Mouse (Mus musculus): ENCODE results near the gene Cartpt.
"Not testable (repeated sequence)": the region's sequence is repeated elsewhere in the genome, so short reads cannot be mapped to it uniquely, and the experiment has no call there.

Cartpt gene

DNA sequence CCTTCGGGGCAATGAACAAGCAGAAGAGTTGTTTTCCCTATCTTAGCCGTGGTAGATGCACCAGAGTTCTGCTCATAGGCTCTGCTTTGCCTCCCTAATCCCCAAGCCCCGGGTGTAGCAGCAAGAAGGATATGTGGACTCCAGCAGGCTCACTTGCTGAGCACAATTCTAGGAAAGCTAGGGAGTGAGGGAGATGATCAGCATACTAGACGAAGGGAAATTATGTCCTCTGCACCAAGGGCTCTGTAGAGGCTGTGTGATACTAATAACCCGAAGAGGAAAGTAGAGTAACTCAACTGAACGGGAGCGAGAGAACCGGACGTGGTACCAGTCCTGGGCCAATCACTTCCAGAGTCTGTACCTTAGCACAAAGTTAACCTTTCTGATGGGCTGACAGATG lies at the start of gene Cartpt:
TSS of gene Cartpt (minus strand) at position 127 of the 400 bp plus-strand sequence.
- DNase-seq = no peak

DNA sequence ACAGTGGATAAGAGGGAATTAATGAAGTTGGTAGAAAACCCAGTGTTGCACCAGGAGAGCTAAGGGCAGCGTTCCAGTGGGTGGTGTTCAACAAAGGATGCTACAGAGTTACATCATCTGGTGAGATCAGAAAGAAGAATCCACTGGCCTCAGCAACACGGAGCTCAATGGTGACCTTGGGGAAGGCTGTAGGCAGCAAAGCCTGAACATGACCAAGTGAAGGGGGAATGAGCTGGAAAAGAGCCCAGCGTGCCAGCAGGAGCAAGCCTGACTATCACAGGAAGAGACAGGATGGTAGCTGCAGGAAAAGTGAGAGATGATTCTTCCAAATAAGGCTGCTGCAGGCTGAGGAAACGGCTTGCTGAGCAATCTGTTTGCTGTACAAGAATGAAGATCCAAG lies 46.5 kb upstream of the Cartpt start:
- DNase-seq = no peak

DNA sequence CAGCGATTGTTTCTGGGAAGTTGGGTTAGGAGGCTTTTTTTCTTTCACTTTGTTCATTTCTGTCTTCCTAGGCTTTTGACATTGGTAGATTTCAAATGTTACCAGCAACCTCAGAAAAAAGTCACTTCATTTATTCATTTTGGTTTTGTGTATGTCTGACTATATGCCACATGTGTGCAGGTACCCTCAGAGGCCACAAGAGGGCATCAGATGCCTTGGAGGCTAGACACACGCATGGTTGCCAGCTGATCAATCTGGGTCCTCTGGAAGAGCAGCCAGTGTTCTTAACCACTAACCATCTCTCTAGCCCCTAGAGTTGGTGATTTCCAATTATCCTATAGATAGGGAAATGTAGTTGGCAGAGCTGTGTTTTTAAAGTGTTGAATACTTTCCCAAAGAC lies 42.6 kb upstream of the Cartpt start:
- DNase-seq = no peak

DNA sequence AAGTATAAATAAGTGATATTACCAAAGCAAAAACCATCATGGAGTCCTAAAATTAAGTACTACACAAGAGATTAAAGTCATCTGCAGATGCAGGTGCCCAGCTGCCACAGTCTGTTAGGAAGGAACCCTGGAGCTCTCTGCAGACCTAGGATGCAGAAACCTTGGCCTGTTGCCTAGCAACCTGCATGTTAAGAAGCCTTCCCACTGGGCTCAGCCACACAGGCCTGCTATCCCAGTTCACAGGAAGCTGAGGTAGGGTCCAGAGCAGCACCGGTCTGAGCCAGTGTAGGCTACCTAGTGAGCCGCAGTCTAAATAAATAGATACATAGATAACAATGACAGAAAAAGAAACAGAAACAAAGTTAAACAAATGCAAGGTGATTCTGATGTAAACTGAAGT lies 39.7 kb upstream of the Cartpt start:
- no peak for DNase-seq

DNA sequence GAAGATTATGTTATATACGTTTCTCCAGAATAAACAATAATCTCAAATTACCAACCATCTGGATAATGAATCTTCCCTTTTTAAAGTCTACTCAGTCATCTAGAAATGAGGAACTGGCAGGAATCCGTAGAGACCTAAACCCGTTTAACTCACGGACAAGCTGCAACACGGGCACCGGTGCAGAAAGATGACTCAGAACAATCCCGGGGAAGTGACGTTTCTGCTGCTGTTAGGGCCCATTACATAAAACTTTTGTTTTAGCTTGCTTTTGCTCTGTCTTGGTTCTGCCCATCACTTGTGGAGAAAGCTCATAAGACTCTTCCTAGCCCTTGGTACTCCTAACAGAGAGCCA lies 38.4 kb upstream of the Cartpt start:
- DNase-seq = no peak

DNA sequence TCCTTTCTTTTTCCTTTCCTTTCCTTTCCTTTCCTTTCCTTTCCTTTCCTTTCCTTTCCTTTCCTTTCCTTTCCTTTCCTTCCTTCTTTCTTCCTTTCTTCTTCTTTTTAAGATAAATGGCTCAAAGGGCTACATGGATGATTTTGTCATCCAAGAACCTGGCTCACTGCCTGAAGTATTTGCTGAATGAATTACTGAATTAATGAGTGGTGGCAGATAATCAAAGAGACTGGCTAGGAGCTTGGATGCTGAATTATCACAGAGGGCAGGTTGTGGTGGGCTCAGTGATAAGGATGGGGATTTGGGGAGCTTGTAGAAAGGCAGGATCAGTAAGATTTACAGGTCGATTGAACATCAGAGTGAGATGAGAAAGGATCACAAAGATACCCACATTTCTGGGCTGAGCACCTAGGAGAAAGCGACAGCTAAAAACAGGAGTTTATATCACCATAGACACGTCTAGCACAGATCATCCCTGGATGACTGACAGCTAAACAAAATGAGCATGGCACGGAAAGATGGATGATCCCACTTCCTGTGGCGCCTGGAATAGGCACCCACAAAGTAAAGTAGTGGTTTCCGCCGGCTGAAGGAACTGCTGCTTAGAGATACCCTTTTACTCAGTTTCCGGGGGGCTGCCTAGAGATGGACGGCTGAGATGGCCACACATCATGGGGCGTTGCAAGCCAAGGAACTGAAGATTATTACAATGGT lies 37.9 kb upstream of the Cartpt start:
- no peak for DNase-seq

DNA sequence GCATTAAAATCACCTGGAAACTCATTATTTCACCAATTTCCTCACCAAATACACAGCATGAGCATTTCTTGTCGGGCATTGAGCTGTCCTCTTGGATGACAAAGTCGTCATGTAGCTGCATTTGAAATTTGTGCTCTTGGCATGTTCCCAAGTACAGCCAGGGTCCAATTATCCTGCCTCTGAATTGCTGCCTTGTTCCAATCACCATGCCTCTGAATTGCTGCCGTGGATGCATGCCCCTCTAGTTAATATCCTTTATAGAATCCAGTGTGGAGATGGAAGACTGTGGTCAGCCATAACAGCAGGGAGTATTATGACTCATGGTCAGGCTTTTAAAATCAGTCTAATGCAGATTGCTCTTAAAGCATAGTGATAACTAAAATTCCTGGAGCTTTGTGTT lies 36.9 kb upstream of the Cartpt start:
- no peak for DNase-seq

DNA sequence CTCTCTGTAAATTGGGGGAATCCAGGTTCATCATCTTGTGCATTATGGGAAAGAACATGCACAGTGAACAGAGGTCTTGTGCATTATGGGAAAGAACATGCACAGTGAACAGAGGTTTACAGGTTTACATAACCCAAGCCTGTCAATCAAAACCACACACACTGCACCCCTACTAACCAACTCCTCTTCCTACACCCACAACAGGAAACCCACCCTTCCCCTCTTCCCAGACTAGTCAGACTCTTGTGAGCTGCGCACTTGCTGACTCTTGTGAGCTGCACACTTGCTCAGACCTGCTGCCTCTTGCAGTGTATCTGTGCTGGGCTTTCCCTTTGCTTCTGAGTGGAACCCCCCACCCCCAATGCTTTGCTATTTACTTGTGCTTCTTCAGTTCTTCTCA lies 31.5 kb upstream of the Cartpt start:
- no peak for DNase-seq

DNA sequence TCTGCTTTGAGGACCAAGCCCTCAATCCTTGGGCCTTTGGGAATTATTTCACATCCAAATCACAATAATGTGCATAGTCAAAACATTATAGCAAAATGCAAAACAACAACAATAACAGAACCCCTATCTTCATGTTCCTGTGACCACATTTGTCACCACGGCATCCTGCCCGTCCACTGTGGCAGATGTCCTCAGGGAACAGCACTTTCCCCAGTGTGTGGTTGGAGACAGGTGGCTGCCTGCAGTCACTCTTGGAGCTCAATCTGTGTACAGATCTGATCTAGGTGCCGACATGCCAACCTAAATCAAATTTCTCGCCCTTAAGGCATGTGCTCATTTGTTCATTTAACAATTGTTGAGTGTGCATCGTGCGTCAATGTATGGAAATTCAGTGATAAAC lies 30.6 kb upstream of the Cartpt start:
- DNase-seq = no peak

DNA sequence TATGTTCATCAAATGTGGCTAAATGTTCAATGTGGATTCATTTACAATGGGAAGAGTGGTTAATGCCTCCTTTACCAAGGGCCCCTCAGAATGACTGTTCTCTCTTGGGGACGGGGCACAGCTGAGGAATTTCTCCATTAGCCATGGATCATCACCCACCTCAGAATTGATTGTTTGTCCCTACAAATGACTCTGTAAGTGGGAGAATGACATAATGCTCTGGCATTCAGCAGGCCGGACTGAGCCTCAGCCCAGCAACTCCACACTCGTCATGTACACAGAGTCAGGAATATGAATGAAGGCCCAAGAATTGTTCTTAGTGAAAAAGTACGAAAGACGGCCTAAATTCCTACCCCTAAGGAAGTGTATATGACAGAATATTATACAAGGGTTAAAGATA lies 25.4 kb upstream of the Cartpt start:
- no peak for DNase-seq

DNA sequence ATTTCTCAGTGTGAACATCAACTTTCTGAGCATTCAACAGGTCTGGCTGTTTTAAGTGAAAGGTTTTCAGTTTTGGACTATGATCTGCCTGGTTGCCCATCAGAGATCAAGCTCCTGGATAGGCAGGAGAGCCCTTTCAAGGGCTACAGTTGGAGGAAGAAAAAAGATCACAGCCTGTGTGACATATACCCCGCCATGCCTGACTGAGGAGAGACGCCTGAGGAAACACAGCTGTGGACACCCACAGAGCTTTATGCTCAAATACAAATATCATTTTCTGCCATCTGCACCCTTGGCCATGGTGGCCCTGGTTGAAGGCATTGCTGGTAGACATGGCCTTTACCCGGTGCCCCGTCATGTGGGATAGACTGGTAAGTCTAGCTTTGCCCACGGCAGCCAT lies 14.7 kb upstream of the Cartpt start:
- DNase-seq = no peak

DNA sequence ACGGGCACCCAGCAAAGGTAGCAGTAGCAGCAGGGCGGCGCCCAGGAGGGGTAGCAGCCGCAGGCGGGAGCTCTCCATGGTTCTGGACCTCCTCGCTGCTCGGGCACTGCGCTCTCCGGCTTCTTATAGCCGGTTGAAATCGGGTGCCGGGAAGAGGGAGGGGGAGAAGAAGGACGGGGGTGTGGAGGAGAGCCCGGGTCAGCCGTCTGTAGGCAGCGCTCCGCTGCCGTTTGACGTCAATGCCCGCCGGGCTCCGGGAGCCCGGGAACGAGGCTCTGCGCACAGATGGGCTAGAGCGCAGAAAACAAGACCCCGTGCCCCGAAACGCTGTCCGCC lies 366 bp downstream of the Cartpt start:
- no peak for DNase-seq

DNA sequence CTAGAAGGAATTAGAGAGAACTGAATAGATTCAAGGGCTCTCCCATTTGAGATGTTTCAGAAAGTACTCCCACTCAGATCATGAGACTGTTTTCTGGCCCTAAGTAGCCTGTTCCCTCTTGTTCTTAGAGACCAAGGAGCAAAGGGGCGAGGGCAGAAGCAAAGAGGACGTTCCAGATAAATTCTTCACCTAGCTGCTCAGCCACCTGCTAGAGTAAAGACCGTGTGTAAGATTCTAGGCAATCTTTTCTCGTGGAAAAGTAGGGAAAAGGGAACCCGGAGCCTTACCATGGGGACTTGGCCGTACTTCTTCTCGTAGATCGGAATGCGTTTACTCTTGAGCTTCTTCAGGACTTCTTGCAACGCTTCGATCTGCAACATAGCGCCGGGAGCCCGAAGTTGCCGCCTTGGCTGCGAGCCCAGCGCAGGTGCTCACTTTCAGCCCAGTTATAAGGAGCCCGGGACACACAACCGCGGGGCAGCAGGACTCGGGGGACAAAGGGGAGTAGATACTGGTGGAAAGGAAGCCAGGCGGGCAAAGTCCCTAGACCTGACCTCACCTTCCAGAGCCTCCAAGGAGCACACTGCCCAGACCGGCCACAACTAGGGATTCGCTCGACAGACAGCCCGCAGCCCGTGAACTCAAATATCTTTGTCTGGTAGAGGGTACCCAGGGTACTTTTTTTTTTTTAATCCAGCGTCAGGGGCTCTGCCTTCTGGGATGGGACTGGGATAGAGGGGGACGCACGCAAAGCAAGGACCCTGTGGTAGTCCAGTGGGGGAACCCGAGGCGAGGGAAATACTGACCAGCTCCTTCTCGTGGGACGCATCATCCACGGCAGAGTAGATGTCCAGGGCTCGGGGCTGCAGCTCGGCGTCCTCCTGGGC lies 978 bp downstream of the Cartpt start:
- DNase-seq = no peak

DNA sequence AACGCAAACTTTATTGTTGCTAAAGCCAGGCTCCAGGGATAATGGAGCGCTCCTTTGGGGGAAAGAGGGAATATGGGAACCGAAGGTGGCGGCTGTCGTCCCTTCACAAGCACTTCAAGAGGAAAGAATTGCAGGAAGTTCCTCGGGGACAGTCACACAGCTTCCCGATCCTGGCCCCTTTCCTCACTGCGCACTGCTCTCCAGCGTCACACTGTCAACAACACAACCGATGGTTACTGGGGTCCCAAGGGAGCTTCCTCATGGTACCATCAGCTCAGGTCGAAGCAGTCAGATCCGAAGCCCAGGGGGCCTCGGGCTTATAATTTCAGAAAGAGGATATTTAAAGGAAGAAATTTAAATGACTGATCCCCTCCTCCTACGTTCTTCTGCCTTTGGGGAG lies 2.1 kb downstream of the Cartpt start:
- DNase-seq = no peak

DNA sequence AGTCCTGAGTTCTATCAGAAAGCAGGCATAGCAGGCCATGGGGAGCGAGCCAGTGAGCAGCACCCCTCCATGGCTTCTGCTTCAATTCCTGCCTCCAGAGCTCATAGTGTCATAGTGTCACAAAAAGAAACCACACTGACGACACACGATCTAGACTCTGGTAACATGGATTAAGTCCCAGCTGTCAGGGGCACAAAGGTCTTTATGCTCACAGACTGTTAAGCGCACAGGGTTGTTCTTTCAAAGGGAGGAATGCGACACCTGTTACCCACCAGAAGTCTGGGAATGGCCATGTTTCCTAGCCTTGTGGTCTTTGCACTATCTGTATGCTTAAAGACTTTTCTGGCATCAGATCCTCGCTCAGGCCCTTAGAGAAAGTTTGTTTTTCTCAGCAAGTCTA lies 15.3 kb downstream of the Cartpt start:
- no peak for DNase-seq

DNA sequence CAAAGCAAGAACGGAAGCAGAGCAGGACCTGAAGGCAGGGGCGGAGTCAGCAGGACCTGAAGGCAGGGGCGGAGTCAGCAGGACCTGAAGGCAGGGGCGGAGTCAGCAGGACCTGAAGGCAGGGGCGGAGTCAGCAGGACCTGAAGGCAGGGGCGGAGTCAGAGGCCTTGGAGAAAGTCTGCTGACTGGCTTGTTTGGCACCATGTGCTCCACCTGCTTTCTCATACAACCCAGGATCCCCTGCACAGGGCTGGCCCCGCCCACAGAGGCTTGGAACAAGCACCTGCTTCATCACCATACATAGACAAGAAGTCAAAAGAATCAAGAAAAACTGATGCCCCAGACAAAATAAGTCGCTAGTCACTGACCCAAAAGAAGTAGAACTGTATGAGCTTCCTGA lies 19.1 kb downstream of the Cartpt start:
- not testable (repeated sequence) for DNase-seq

DNA sequence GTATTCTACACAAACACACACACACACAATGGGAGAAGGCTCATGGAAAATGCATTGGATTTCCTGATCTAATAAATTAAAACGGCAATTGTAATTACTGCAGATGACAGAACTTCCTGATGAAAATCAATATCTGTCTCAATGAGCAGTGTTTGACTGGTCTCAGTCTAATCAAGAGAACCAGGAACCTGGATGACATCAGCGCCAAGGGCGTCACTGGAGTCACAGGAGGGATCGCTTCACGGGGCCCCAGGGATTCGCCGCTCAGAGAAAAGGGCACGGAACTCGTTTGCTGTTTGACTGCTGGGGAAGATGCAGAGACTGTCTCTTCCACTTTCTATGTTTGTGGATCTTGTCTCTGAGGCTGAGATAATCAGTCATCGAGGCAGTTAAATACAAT lies 21.2 kb downstream of the Cartpt start:
- DNase-seq = no peak

DNA sequence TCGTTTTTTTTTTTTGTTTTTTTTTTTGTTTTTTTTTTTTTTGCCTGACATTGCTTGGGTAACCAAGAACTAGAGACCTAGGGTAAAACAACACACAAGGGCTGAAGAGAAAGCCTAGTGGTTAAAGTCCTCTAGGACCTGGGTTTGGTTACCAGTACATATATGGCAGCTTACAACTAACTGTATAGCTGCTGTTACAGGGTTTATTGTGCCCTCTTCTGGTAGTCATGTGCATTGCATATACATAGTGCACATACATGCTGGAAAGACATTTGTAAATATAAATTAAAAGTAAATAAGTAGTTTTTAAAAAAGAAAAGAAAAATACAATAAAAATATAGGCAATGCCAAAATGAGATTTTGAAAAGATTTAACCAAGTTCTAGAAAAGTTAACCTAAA lies 28.8 kb downstream of the Cartpt start:
- DNase-seq = no peak

DNA sequence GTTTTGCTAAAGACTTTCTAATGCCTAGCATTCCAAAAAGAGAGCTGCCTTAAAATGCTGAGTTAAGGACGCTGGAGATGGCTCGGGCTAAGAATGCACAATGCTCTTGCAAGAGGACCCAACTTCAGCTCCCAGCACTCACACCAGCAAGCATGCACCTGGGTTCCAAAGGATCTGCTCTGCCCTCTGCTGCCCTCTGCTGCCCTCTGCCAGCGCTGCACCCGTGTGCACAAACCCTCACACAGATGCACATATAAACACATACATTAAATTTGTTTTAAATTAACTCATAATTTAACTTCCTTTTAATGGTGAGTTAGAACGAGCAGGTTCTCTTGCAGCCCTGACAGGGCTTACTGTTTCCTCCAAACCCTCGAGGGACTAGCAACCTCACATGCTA lies 32.5 kb downstream of the Cartpt start:
- no peak for DNase-seq

DNA sequence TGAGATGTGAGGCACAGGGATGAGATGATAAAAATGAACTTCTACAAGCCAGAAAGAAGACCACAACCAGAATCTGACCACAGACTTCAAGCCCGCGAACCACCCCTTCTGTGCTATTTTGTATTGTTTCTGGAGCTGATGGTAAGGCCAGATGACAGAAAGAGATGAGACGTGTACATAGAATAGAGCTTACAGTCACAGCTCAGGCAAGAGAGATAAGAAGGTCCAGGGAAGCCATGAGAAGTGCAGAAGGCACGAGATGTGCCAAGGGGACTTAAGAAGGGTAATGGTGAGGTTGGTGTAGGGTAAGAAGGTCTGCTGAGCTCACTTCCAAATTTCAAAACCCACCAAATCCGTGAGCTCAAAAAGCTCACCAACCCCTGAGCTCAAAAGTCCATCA lies 36.6 kb downstream of the Cartpt start:
- DNase-seq = no peak

DNA sequence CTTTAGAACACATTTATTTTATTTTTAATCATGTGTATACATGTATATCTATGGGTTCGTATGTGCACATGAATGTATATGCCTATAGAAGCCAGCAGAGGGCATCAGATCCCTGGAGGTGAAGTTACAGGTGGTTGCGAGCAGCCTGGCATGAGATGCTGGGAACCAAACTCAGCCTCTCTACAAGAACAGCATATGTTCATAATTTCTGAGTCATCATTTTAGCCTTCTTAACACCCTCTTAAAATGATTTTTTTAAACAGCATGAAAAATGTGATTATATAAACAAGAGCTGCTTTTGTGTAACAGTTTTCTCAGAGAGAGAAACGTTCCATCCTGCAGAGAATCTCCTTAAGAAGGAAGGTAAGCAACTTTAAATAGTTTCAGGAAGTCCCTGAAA lies 40.2 kb downstream of the Cartpt start:
- DNase-seq = no peak

DNA sequence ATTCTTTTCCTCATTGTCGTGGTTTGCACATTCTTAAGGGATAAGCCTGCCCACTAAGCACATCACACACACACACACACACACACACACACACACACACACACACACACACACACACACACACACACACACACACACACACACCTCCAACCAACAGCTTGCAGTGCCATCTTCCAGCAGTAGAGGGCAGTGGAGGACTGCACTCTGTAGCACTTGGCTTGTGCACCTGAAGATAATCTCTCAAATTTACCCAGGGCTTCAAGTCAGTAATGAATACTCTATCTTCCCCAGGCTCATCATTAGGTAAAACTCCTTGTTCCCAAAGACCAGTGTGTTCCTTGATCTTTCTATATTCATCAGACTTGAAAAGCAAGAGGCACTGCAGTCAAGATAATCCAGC lies 41.8 kb downstream of the Cartpt start:
- no peak for DNase-seq

DNA sequence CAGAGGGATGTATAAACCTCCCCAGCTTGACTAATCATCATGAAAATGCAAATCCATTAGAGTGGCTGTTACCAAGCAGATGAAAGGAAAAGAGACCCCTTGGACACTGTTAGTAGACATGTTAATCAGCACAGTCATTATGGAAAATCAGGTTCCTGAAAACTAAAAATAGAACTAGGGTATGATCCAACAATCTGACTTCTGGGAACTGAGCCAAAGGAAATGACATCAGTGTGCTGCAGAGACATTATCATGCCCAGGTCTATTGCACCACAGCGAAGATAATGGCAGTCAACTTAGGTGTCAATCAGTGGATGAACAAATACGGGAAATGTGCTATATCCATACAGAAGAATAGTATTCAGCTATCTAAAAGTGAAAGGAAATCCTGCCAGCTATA lies 43.0 kb downstream of the Cartpt start:
- no peak for DNase-seq

DNA sequence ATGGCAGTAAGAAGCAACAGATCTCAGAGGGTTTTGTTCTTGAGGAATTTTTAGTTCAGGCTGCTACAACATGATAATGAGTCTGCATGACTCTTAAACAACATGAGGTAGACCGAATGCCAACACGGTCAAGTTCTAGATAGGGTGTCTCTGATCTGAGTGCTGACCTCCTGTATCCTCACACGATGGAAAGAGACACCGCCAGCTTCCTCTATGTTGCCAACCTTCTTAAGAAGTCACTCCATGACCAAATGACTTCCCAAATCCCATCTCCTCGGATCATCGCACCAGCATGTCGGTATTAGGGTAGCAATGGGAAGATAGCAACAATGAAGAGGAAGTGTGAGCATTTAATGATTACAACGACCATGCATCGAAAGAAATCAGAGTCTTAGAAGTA lies 43.6 kb downstream of the Cartpt start:
- DNase-seq = no peak

DNA sequence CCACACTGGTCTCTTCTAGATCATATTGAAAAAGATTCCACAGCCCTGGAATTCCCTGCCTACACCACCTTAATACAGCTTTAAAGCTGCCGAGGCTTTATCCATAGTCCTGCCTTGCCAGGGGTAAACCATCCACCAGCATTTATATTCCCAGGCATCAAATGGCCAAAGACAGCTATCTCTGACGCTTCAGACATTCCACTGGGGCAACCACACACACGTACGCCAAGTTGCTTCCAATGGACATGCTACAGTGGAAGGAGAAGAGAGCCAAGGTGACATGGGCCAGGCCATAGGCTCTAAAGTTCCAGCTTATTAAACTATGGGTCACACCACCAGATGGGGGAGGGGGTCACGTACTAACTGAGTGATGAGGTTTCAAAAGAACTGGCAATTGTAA lies 45.7 kb downstream of the Cartpt start:
- DNase-seq = no peak
